Mouse (Mus musculus): ENCODE data around the gene Zbtb24. TPM values are rescaled to one million over a fixed set of nuclear protein-coding genes. Genes with fewer than 3 reads are reported as not detected.

The Zbtb24 gene
- total and polyA plus RNA-seq, 3 experiments = 6.0 to 7.9 (median 6.9) TPM

GRCm38 (mm10) chr10:41473782-41474468 lies 23.7 kb downstream of the Zbtb24 start:
- Histone ChIP-seq H3K27ac (peak overlapping the region; percentile 59), H3K79me2 (replicated peaks; ENCODE audit: control insufficient read depth, insufficient read depth, low read length) (no peaks in the 10 kb centered on the region), H3K36me3 (ENCODE audit: control insufficient read depth, insufficient read depth, low read length) (peaks cover 4% of the 10 kb centered on the region; the same call in 1 of the 2 replicates), H3K9ac (ENCODE audit: low read depth, low read length) (no peak overlapping the region), H3K27me3 (ENCODE audit: control insufficient read depth, insufficient read depth, low read length) (no peaks in the 10 kb centered on the region), H3K4me1 (ENCODE audit: control insufficient read depth, insufficient read depth, low read length) (peaks cover 15% of the 10 kb centered on the region), H3K4me3 (no peak overlapping the region)
- 26% methylated on average over 6 of the region's 6 CpGs for WGBS
- DNase-seq = peak in 1 of 2 experiments; percentile 56
- intact Hi-C loops (cut with DNase I) = no loop called here
- TF ChIP-seq EP300 (IDR thresholded peaks at IDR 0.05; ENCODE audit: insufficient read depth, low read depth, low read length) (no peak), POLR2A (IDR thresholded peaks at IDR 0.05; ENCODE audit: insufficient read depth, low read depth, low read length) (no peak), CTCF (IDR thresholded peaks at IDR 0.05) (no peak)

- H3K4me1 ChIP-seq (ENCODE audit: control insufficient read depth, insufficient read depth, low read length) = peaks cover 15% of the 10 kb centered on the region
- no peaks in the 10 kb centered on the region for H3K27me3 ChIP-seq (ENCODE audit: control insufficient read depth, insufficient read depth, low read length)
- intact Hi-C loops (cut with DNase I) = no loop called here
- H3K9ac ChIP-seq (ENCODE audit: low read depth, low read length) = no peak overlapping the region
- no peaks in the 10 kb centered on the region for H3K79me2 ChIP-seq (replicated peaks; ENCODE audit: control insufficient read depth, insufficient read depth, low read length)
- DNase-seq = peak; percentile 51 to 68
- TF ChIP-seq EP300 (IDR thresholded peaks at IDR 0.05; ENCODE audit: insufficient read depth, low read depth, low read length) (peak; percentile 63; the same call in 1 of the 2 replicates), CTCF (IDR thresholded peaks at IDR 0.05) (no peak)
- peaks cover 4% of the 10 kb centered on the region; the same call in 1 of the 2 replicates for H3K36me3 ChIP-seq (ENCODE audit: control insufficient read depth, insufficient read depth, low read length)
- H3K4me3 ChIP-seq = 0 out of 2 replicates have a peak overlapping the region, but pooled peaks have one; percentile 20
- H3K27ac ChIP-seq = peak overlapping the region; percentile 59
- WGBS = 26% methylated on average over 1 of the region's 1 CpGs
These were observed 24.8 kb downstream of the Zbtb24 start for GRCm38 (mm10) chr10:41474981-41475391.

GRCm38 (mm10) chr10:41476171-41477017 lies 26.2 kb downstream of the Zbtb24 start, which contains the start of gene Mical1:
Gene Mical1 (plus strand): TSS chr10:41476314.
- Histone ChIP-seq H3K9ac (ENCODE audit: low read depth, low read length) (peak within 1 kb of the TSS; percentile 86), H3K36me3 (ENCODE audit: control insufficient read depth, insufficient read depth, low read length) (peaks cover 4% of the 10 kb centered on the region; the same call in 1 of the 2 replicates), H3K4me1 (ENCODE audit: control insufficient read depth, insufficient read depth, low read length) (peaks cover 15% of the 10 kb centered on the region), H3K79me2 (replicated peaks; ENCODE audit: control insufficient read depth, insufficient read depth, low read length) (no peaks in the 10 kb centered on the region), H3K4me3 (peak within 1 kb of the TSS; percentile 58), H3K27me3 (ENCODE audit: control insufficient read depth, insufficient read depth, low read length) (no peaks in the 10 kb centered on the region), H3K27ac (peak within 1 kb of the TSS; percentile 59)
- TF ChIP-seq EP300 (IDR thresholded peaks at IDR 0.05; ENCODE audit: insufficient read depth, low read depth, low read length) (0 out of 2 replicates have a peak, but pooled peaks have one; percentile 12), CTCF (IDR thresholded peaks at IDR 0.05) (peak; percentile 11; the same call in 1 of the 2 replicates), POLR2A (IDR thresholded peaks at IDR 0.05; ENCODE audit: insufficient read depth, low read depth, low read length) (peak; percentile 72)
- DNase-seq = peak; percentile 85 to 87
- intact Hi-C loops (cut with DNase I) = loop anchor here (1.0 kb wide), 1 partner anchor 26 kb away; the partner anchor contains the start of gene Zbtb24
- 1% methylated on average over 35 of the region's 35 CpGs for WGBS

- Histone ChIP-seq H3K27ac (peak overlapping the region; percentile 59), H3K36me3 (ENCODE audit: control insufficient read depth, insufficient read depth, low read length) (peaks cover 4% of the 10 kb centered on the region; the same call in 1 of the 2 replicates), H3K9ac (ENCODE audit: low read depth, low read length) (peak overlapping the region; percentile 86), H3K79me2 (replicated peaks; ENCODE audit: control insufficient read depth, insufficient read depth, low read length) (no peaks in the 10 kb centered on the region), H3K4me3 (peak overlapping the region; percentile 58), H3K27me3 (ENCODE audit: control insufficient read depth, insufficient read depth, low read length) (no peaks in the 10 kb centered on the region), H3K4me1 (ENCODE audit: control insufficient read depth, insufficient read depth, low read length) (peaks cover 15% of the 10 kb centered on the region)
- 5% methylated on average over 9 of the region's 9 CpGs for WGBS
- intact Hi-C loops (cut with DNase I) = loop anchor here (1.0 kb wide), 1 partner anchor 27 kb away; the partner anchor contains the start of gene Zbtb24
- DNase-seq = no peak
- TF ChIP-seq POLR2A (IDR thresholded peaks at IDR 0.05; ENCODE audit: insufficient read depth, low read depth, low read length) (no peak), CTCF (IDR thresholded peaks at IDR 0.05) (no peak), EP300 (IDR thresholded peaks at IDR 0.05; ENCODE audit: insufficient read depth, low read depth, low read length) (no peak)
These were observed 26.8 kb downstream of the Zbtb24 start for GRCm38 (mm10) chr10:41477018-41477277.

- Histone ChIP-seq H3K4me3 (peak overlapping the region; percentile 58), H3K4me1 (ENCODE audit: control insufficient read depth, insufficient read depth, low read length) (peaks cover 15% of the 10 kb centered on the region), H3K27ac (peak overlapping the region; percentile 59), H3K79me2 (replicated peaks; ENCODE audit: control insufficient read depth, insufficient read depth, low read length) (no peaks in the 10 kb centered on the region), H3K36me3 (ENCODE audit: control insufficient read depth, insufficient read depth, low read length) (peaks cover 4% of the 10 kb centered on the region; the same call in 1 of the 2 replicates), H3K9ac (ENCODE audit: low read depth, low read length) (peak overlapping the region; percentile 86), H3K27me3 (ENCODE audit: control insufficient read depth, insufficient read depth, low read length) (no peaks in the 10 kb centered on the region)
- DNase-seq = peak; percentile 78 to 85
- intact Hi-C loops (cut with DNase I) = loop anchor here (1.0 kb wide), 1 partner anchor 27 kb away; the partner anchor contains the start of gene Zbtb24
- TF ChIP-seq POLR2A (IDR thresholded peaks at IDR 0.05; ENCODE audit: insufficient read depth, low read depth, low read length) = peak; percentile 83
- TF ChIP-seq CTCF (IDR thresholded peaks at IDR 0.05) = no peak
- 0 out of 2 replicates have a peak, but pooled peaks have one; percentile 14 for TF ChIP-seq EP300 (IDR thresholded peaks at IDR 0.05; ENCODE audit: insufficient read depth, low read depth, low read length)
- 14% methylated on average over 20 of the region's 20 CpGs for WGBS
These were observed 27.3 kb downstream of the Zbtb24 start for GRCm38 (mm10) chr10:41477278-41478181.
